Mouse (Mus musculus) Muller cell, postnatal 12 days (primary cell): ENCODE data around the gene Npas2.

Experiments
- DNase-seq: peaks from one replicate; pipeline ENCODE4 v3.0.0-alpha.2; 2015; ENCODE audit errors: inconsistent ontology term

Npas2 gene

GRCm38 (mm10) chr1:39335561-39336196, 142.1 kb downstream of the Npas2 start:
- no peak for DNase-seq

- DNase-seq = no peak
Observed at GRCm38 (mm10) chr1:39336788-39337187, 143.3 kb downstream of the Npas2 start.

GRCm38 (mm10) chr1:39338831-39339230, 145.3 kb downstream of the Npas2 start:
- DNase-seq = no peak

GRCm38 (mm10) chr1:39339455-39339854, 145.9 kb downstream of the Npas2 start:
- no peak for DNase-seq

- no peak for DNase-seq
Observed at GRCm38 (mm10) chr1:39340156-39340555, 146.6 kb downstream of the Npas2 start.

- peak; percentile 32 for DNase-seq
Observed at GRCm38 (mm10) chr1:39340647-39341046, 147.1 kb downstream of the Npas2 start.

- DNase-seq = no peak
Observed at GRCm38 (mm10) chr1:39341807-39342206, 148.3 kb downstream of the Npas2 start.

- DNase-seq = no peak
Observed at GRCm38 (mm10) chr1:39343242-39343641, 149.7 kb downstream of the Npas2 start.

GRCm38 (mm10) chr1:39344981-39345600, 151.6 kb downstream of the Npas2 start:
- no peak for DNase-seq

- no peak for DNase-seq
Observed at GRCm38 (mm10) chr1:39349001-39349400, 155.5 kb downstream of the Npas2 start.

GRCm38 (mm10) chr1:39349427-39349826, 155.9 kb downstream of the Npas2 start:
- DNase-seq = no peak

- no peak for DNase-seq
Observed at GRCm38 (mm10) chr1:39361754-39362514, 168.4 kb downstream of the Npas2 start.

- DNase-seq = no peak
Observed at GRCm38 (mm10) chr1:39362515-39362893, 169.0 kb downstream of the Npas2 start.

GRCm38 (mm10) chr1:39365562-39365961, 172.0 kb downstream of the Npas2 start:
- DNase-seq = no peak

- no peak for DNase-seq
Observed at GRCm38 (mm10) chr1:39367045-39367444, 173.5 kb downstream of the Npas2 start.

GRCm38 (mm10) chr1:39367601-39368266, 174.2 kb downstream of the Npas2 start, which contains the start of gene Rpl31:
Gene Rpl31, plus strand, starts transcription at chr1:39367842.
- DNase-seq = peak; percentile 98

GRCm38 (mm10) chr1:39368267-39368841, 174.8 kb downstream of the Npas2 start:
- peak; percentile 24 for DNase-seq

- DNase-seq = no peak
Observed at GRCm38 (mm10) chr1:39370431-39370830, 176.9 kb downstream of the Npas2 start.

GRCm38 (mm10) chr1:39372220-39372843, 178.8 kb downstream of the Npas2 start:
- peak; percentile 35 for DNase-seq

GRCm38 (mm10) chr1:39373378-39373777, 179.8 kb downstream of the Npas2 start:
- no peak for DNase-seq

- no peak for DNase-seq
Observed at GRCm38 (mm10) chr1:39374231-39374809, 180.8 kb downstream of the Npas2 start.
